Mouse (Mus musculus) limb, embryonic 12.5 days (tissue): ENCODE measurements around the gene Slc34a1. TPM values are rescaled to one million over a fixed set of nuclear protein-coding genes. Genes with fewer than 3 reads are reported as not detected.

Experiments
- ATAC-seq: fragments of 200-750 bp; cut with Nextera tagmentation; 2 replicates; pipeline ENCODE4 v1.8.0; 2017; ENCODE audit warnings: low read depth, moderate TSS enrichment; ENCODE audit not compliant: insufficient number of reproducible peaks, insufficient read depth, low FRiP score, low TSS enrichment
- H3K27ac ChIP-seq: fragments of 300-500 bp; sonication (generic); 2 replicates; pipeline ENCODE4 v1.5.1; 2016; ENCODE audit warnings: mild to moderate bottlenecking, moderate library complexity
- H3K27me3 ChIP-seq: fragments of 300-500 bp; sonication (generic); 2 replicates; pipeline ENCODE4 v1.6.1; 2016; ENCODE audit warnings: mild to moderate bottlenecking, moderate library complexity
- H3K36me3 ChIP-seq: fragments of 300-500 bp; sonication (generic); 2 replicates; pipeline ENCODE4 v1.6.1; 2016; ENCODE audit warnings: mild to moderate bottlenecking, moderate library complexity
- H3K4me1 ChIP-seq: fragments of 300-500 bp; sonication (generic); replicated peaks from 2 replicates; pipeline ENCODE4 v1.6.1; 2016
- H3K4me2 ChIP-seq: fragments of 300-500 bp; sonication (generic); 2 replicates; pipeline ENCODE4 v1.6.1; 2016; ENCODE audit warnings: mild to moderate bottlenecking, moderate library complexity
- H3K4me3 ChIP-seq: fragments of 300-500 bp; sonication (generic); replicated peaks from 2 replicates; pipeline ENCODE4 v1.5.1; 2016; ENCODE audit warnings: mild to moderate bottlenecking
- H3K9ac ChIP-seq: fragments of 300-500 bp; sonication (generic); replicated peaks from 2 replicates; pipeline ENCODE4 v1.6.1; 2016; ENCODE audit warnings: mild to moderate bottlenecking, moderate library complexity
- H3K9me3 ChIP-seq: fragments of 300-500 bp; sonication (generic); 2 replicates; pipeline ENCODE4 v1.6.1; 2016; ENCODE audit warnings: mild to moderate bottlenecking, moderate library complexity
- WGBS: fragments of 180-500 bp; shearing (Covaris S2); methylation state at CpG from one replicate; pipeline ENCODE4 v1.1.7; 2016; 5-methylcytosine and 5-hydroxymethylcytosine counted together
- polyA plus RNA-seq: library from polyadenylated mRNA; unstranded; fragments of >200 nt; fragmentation: Nextera tagmentation; extraction: Ambion mirVana; gene quantifications from 2 replicates; pipeline ENCODE4 v1.2.1, GENCODE M21; 2016

Slc34a1 gene
- polyA plus RNA-seq, 1 experiment from 2014 or later, result not detected

- H3K4me1 ChIP-seq, result peaks cover 7% of the 10 kb centered on the region
- no peaks in the 10 kb centered on the region for H3K36me3 ChIP-seq
- WGBS, result 72% methylated on average over 13 of the region's 13 CpGs
- H3K4me3 ChIP-seq, result no peak overlapping the region
- H3K4me2 ChIP-seq, result peak overlapping the region; percentile 41; the same call in 1 of the 2 replicates
- peak; percentile 46; the same call in 1 of the 2 replicates for ATAC-seq
- 0 out of 2 replicates have a peak overlapping the region, but pooled peaks have one; percentile 50 for H3K27ac ChIP-seq
- no peaks in the 10 kb centered on the region for H3K9me3 ChIP-seq
- H3K27me3 ChIP-seq, result peaks cover 24% of the 10 kb centered on the region
- H3K9ac ChIP-seq, result 0 out of 2 replicates have a peak overlapping the region, but pooled peaks have one; percentile 37
These were observed 7.9 kb downstream of the Slc34a1 start for GRCm38 (mm10) chr13:55405783-55406390.

GRCm38 (mm10) chr13:55407341-55407740, 9.4 kb downstream of the Slc34a1 start:
- H3K9ac ChIP-seq, result no peak overlapping the region

GRCm38 (mm10) chr13:55408546-55409120, 10.6 kb downstream of the Slc34a1 start:
- no peak overlapping the region for H3K27ac ChIP-seq
- no peak overlapping the region for H3K4me3 ChIP-seq
- peaks cover 7% of the 10 kb centered on the region for H3K4me1 ChIP-seq
- no peak overlapping the region for H3K9ac ChIP-seq
- H3K4me2 ChIP-seq, result no peak overlapping the region
- H3K9me3 ChIP-seq, result no peaks in the 10 kb centered on the region
- no peaks in the 10 kb centered on the region for H3K36me3 ChIP-seq
- H3K27me3 ChIP-seq, result peaks cover 25% of the 10 kb centered on the region
- 82% methylated on average over 19 of the region's 19 CpGs for WGBS
- ATAC-seq, result no peak

More at GRCm38 (mm10) chr13:55407341-55407740, 9.4 kb downstream of the Slc34a1 start:
- Histone ChIP-seq H3K4me3 (no peak overlapping the region), H3K36me3 (no peaks in the 10 kb centered on the region), H3K27me3 (peaks cover 21% of the 10 kb centered on the region), H3K9me3 (no peaks in the 10 kb centered on the region), H3K27ac (no peak overlapping the region), H3K4me1 (peaks cover 7% of the 10 kb centered on the region), H3K4me2 (no peak overlapping the region)
- WGBS, result 85% methylated on average over 4 of the region's 4 CpGs
- no peak for ATAC-seq

GRCm38 (mm10) chr13:55411826-55412225, 13.8 kb downstream of the Slc34a1 start:
- H3K4me1 ChIP-seq, result peaks cover 8% of the 10 kb centered on the region
- peaks cover 42% of the 10 kb centered on the region for H3K27me3 ChIP-seq
- ATAC-seq, result no peak
- H3K36me3 ChIP-seq, result no peaks in the 10 kb centered on the region
- no peak overlapping the region for H3K27ac ChIP-seq
- no peak overlapping the region for H3K4me2 ChIP-seq
- 72% methylated on average over 7 of the region's 7 CpGs for WGBS
- H3K9ac ChIP-seq, result no peak overlapping the region
- H3K9me3 ChIP-seq, result no peaks in the 10 kb centered on the region
- no peak overlapping the region for H3K4me3 ChIP-seq

GRCm38 (mm10) chr13:55412643-55413307, 14.8 kb downstream of the Slc34a1 start:
- Histone ChIP-seq H3K4me2 (no peak overlapping the region), H3K27me3 (peaks cover 50% of the 10 kb centered on the region), H3K9ac (no peak overlapping the region), H3K4me1 (peaks cover 8% of the 10 kb centered on the region), H3K9me3 (no peaks in the 10 kb centered on the region), H3K4me3 (no peak overlapping the region), H3K27ac (no peak overlapping the region), H3K36me3 (no peaks in the 10 kb centered on the region)
- 79% methylated on average over 13 of the region's 13 CpGs for WGBS
- no peak for ATAC-seq

GRCm38 (mm10) chr13:55413333-55413732, 15.3 kb downstream of the Slc34a1 start:
- no peak overlapping the region for H3K4me3 ChIP-seq
- peaks cover 8% of the 10 kb centered on the region for H3K4me1 ChIP-seq
- H3K9me3 ChIP-seq, result no peaks in the 10 kb centered on the region
- H3K4me2 ChIP-seq, result no peak overlapping the region
- WGBS, result 83% methylated on average over 12 of the region's 12 CpGs
- ATAC-seq, result no peak
- no peak overlapping the region for H3K9ac ChIP-seq
- H3K27ac ChIP-seq, result no peak overlapping the region
- H3K27me3 ChIP-seq, result peaks cover 53% of the 10 kb centered on the region
- H3K36me3 ChIP-seq, result no peaks in the 10 kb centered on the region

- Histone ChIP-seq H3K4me2 (peak within 1 kb of the TSS; percentile 75), H3K36me3 (no peaks in the 10 kb centered on the region), H3K4me3 (peak within 1 kb of the TSS; percentile 41), H3K9me3 (no peaks in the 10 kb centered on the region), H3K9ac (peak within 1 kb of the TSS; percentile 66), H3K27me3 (peaks cover 64% of the 10 kb centered on the region), H3K4me1 (peaks cover 8% of the 10 kb centered on the region), H3K27ac (no peak within 1 kb of the TSS)
- 5% methylated on average over 41 of the region's 41 CpGs for WGBS
- peak; percentile 78 for ATAC-seq
These were observed 16.9 kb downstream of the Slc34a1 start, which contains the start of gene Pfn3 for GRCm38 (mm10) chr13:55414743-55415380. Gene Pfn3 (minus strand): TSS chr13:55415232.

GRCm38 (mm10) chr13:55418004-55418403, 20.0 kb downstream of the Slc34a1 start:
- Histone ChIP-seq H3K9ac (no peak overlapping the region), H3K27ac (no peak overlapping the region), H3K36me3 (no peaks in the 10 kb centered on the region), H3K27me3 (peaks cover 83% of the 10 kb centered on the region), H3K4me1 (peaks cover 18% of the 10 kb centered on the region), H3K4me3 (no peak overlapping the region), H3K4me2 (peak overlapping the region; percentile 21), H3K9me3 (no peaks in the 10 kb centered on the region)
- WGBS, result 15% methylated on average over 12 of the region's 12 CpGs
- no peak for ATAC-seq

GRCm38 (mm10) chr13:55419142-55419541, 21.2 kb downstream of the Slc34a1 start:
- Histone ChIP-seq H3K9ac (no peak overlapping the region), H3K4me2 (no peak overlapping the region), H3K36me3 (no peaks in the 10 kb centered on the region), H3K27ac (no peak overlapping the region), H3K4me3 (no peak overlapping the region), H3K9me3 (no peaks in the 10 kb centered on the region), H3K4me1 (peaks cover 18% of the 10 kb centered on the region), H3K27me3 (peaks cover 76% of the 10 kb centered on the region)
- no peak for ATAC-seq
- WGBS, result 80% methylated on average over 5 of the region's 5 CpGs

GRCm38 (mm10) chr13:55420018-55420932, 22.3 kb downstream of the Slc34a1 start:
- no peaks in the 10 kb centered on the region for H3K9me3 ChIP-seq
- H3K4me1 ChIP-seq, result peaks cover 10% of the 10 kb centered on the region
- 0 out of 2 replicates have a peak overlapping the region, but pooled peaks have one; percentile 18 for H3K9ac ChIP-seq
- WGBS, result 30% methylated on average over 51 of the region's 51 CpGs
- H3K4me3 ChIP-seq, result peak overlapping the region; percentile 21; the same call in 1 of the 2 replicates
- peak overlapping the region; percentile 51; the same call in 1 of the 2 replicates for H3K4me2 ChIP-seq
- H3K36me3 ChIP-seq, result no peaks in the 10 kb centered on the region
- H3K27ac ChIP-seq, result no peak overlapping the region
- peaks cover 65% of the 10 kb centered on the region for H3K27me3 ChIP-seq
- no peak for ATAC-seq
